Mouse (Mus musculus) heart, adult 2 months (tissue): Measurements from ENCODE around the gene Pnmt.

Experiments used
- CTCF ChIP-seq: fragments of 200-600 bp; IDR thresholded peaks from 2 replicates; pipeline ENCODE4 v1.8.1; 2022; ENCODE audit warnings: antibody characterized with exemption, mild to moderate bottlenecking, moderate library complexity
- EP300 ChIP-seq: fragments of 200-500 bp; IDR thresholded peaks from 2 replicates; pipeline ENCODE4 v1.6.1; 2011; ENCODE audit warnings: low read depth, low read length, control low read depth; ENCODE audit not compliant: insufficient read depth
- POLR2A ChIP-seq: fragments of 200-500 bp; IDR thresholded peaks from 2 replicates; pipeline ENCODE4 v1.6.1; 2011; ENCODE audit warnings: mild to moderate bottlenecking, low read depth, low read length, control low read depth; ENCODE audit not compliant: insufficient read depth

GRCm38 (mm10) chr11:98381651-98382050 is 4.6 kb upstream of the Pnmt start:
- TF ChIP-seq POLR2A (no peak), CTCF (no peak), EP300 (no peak)
